Mouse (Mus musculus) megakaryocyte, adult 5-6 weeks (primary cell): ENCODE results near the gene Plekha3. TPM values are rescaled to one million over a fixed set of nuclear protein-coding genes. Genes with fewer than 3 reads are reported as not detected.

Experiments used
- ATAC-seq: 2 replicates; pipeline ENCODE4 v1.8.0; 2016; ENCODE audit warnings: mild to moderate bottlenecking, inconsistent platforms; ENCODE audit not compliant: poor library complexity, severe bottlenecking
- total RNA-seq, 2 experiments: library from RNA; stranded (forward) in 1 of 2; stranded (reverse) in 1 of 2; fragments of 153-499, 151-499 nt in 1 of 2; fragments of 221-1000, 200-1000 nt in 1 of 2; gene quantifications; 2 replicates each; pipeline versions ENCODE4 v1.2.3 to v1.2.4; 2015 to 2017

Plekha3 gene
- total RNA-seq (2015) (29.7 and 33.4 TPM in 2 replicates), total RNA-seq (2017) (16.3 and 20.3 TPM in 2 replicates)

DNA sequence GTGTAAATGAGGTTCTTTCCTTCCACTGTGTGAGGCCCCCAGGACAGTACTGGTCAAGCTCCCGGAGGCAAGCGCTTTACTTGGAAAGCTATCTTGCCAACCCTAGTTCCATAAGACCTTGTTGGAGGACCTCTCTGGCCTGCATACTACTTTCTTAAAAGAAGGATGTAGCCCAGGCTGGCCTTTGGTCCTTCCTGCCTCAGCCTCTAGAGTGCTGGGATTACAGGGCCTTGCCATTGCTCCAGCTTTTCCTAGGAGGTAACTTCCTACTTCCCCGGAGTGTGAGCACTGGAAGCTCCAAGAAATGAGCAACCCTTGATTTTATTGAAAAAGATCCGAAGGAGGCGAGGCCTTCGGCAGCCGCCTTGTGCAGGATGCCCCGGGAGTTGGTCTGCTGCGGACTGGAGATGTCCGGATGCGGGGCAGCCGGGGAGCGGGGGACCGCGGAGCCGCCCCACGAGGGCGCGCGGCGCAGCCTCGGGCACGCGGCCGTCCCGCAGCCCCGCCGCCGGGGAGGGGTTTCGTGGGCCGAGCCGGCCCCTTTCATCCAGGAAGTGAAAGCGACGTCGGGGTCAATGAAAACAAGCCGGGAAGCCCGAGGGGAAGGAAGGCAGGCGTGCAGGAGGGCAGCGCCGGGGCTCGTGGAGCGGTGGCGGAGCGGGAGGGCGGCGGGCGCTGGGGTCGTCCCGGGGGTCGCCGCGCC, at the start of gene Plekha3:
Gene Plekha3, plus strand, starts transcription at position 557 of the 703 bp plus-strand sequence.
- ATAC-seq = peak; percentile 71

DNA sequence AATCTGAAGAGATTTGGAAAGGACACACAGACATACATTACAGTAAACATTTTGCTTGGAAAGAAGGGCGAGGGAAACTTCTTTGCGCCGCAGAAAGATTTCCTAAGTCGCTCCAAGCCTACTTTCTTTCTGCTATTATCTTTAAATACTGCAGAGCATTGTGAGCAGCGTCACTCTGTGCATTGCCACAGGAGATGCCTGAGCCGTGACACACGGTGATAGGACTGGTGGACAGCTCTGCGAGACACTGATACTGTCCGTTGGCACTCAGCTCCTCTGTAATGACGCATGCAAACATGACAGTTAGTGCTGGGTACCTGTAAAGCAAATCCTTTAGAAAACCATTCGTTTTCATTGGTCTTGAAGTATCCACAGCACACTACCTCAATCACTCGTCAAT, 44.8 kb upstream of the Plekha3 start:
- ATAC-seq = no peak

DNA sequence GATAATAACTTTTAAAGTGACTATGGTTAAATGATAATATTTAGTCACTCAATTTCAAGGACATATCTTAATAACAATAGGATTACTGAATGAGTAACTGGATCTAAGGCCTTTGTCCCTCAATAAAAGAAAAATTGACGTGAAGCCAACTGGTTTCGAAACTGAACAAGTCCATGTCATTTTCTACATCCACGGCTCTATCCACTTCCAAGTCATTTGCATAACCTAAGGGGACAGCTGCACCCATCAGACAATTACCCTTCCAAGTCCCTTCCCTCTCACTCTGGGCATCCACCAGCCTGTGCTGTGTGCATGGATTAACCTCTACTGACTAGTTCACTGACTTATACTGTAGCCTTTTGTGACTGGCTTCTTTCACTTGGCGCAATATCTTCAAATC, 43.5 kb upstream of the Plekha3 start:
- no peak for ATAC-seq

DNA sequence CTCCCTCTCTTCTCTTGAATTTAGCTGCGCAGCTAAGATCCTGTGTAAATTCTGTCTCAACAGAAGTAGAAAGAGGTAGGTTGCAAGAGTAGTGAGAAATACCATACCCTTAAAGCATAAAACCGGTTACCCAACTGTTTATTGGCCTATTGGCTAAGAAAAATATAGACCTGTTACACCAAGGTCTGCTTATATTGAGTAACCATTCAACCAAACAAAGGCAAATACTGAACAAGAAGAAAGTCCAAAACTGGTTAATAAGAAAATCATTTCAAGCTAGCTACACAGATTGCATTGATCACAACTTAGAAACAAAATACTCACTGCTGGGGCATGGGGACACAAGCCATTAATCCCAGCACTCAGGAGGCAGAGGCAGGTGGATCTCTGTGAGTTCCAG, 35.4 kb upstream of the Plekha3 start:
- no peak for ATAC-seq

DNA sequence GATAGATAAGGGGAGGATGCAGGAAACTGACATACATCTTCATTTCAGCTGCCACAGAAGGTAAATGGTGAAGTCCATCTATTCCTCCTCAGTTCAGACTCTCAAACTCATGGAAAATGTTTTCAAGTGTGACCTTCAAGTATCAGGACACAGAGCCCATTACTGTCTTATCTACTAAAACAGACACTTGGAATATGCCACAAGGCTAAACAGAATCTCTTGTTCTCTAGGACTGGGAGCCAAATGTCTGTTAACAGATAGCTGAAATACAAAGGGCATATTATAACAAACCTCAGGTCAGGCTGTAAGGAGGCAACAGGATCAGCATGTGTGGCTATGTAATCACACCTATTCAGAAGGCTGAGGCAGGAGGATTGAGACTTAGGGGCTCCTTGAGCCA, 31.3 kb upstream of the Plekha3 start:
- ATAC-seq = no peak

DNA sequence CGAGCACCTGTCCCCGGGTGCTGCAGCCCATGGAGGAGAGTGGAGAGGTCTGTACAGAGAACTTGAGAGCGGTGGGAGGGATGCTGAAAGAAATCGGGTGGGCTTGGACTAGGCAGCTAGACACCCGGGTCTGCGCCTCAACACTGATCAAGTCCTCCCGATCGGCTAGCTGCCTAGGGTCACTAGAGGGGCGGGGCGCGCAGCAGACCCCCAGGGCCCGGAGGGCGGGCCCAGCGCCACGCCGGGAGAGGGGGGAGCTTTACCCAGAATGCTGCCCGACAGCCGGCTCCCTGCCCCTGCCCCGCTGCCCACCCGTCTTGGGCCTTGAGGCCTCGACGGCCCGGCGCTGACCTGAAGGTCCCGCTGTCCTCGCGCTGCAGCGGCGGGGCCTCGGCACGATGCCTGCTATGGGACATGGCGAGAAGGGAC, 27.6 kb upstream of the Plekha3 start:
- ATAC-seq = peak; percentile 9; the same call in 1 of the 2 replicates

DNA sequence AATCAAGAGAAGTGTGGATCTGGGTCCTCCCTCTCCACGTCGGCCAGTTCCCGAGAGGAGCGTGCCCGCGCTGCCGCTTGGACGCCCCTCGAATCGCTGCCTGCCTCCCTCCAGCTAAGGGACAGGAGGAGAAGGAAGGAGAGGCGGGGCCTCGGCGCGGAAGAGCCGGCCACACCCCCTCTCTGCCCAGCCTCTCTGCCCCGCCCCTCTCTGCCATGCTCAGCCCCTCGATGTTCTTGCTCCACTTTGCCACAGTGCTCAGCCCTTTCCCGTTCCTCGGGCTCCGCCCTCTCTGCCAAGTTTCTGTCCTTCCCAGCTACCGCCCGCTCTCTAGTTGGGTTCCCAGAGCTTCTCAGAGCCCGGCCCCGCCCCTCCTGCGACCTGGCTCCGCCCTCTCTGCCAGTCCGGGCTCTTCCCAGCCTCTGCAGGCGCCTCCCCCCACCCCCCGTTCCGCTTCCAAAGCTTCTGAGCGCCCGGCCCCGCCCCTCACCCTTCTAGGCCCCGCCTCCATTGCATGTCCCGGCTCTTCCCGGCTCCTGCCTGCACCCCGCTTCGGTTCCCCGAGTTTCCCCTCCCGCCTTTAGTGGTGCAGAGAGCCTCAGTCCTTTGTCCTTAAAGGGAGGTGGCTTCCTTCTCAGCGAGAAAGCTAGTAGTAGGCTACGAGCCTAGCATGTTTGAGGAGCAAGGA, 27.1 kb upstream of the Plekha3 start, which contains the start of the genes Prkra and Pjvk:
Gene Prkra, minus strand, starts transcription at position 133 of the 688 bp plus-strand sequence.
Gene Pjvk, plus strand, starts transcription at position 594 of the 688 bp plus-strand sequence.
- ATAC-seq = peak; percentile 92

DNA sequence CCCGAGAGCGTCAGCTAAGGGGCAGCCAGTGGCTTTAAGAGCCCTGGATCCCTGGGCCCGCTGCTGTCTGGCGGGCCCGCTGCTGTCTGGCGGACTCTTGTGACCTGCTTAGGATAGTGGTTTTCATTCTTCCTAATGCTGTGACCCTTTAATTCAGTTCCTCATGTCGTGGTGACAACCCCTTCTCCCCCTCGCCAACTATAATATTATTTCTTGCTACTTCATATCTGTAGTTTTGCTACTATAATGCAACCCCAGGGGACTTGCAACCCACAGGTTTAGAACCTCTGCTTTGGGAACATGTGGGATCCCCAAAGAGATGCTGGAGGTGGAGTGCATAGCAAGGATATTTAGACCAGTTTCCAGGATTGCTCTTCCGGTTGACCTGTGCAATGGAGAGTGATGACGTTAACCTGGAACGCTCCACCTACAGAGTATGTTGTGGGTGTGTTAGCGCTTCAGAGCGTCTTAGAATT, 26.4 kb upstream of the Plekha3 start:
- no peak for ATAC-seq

DNA sequence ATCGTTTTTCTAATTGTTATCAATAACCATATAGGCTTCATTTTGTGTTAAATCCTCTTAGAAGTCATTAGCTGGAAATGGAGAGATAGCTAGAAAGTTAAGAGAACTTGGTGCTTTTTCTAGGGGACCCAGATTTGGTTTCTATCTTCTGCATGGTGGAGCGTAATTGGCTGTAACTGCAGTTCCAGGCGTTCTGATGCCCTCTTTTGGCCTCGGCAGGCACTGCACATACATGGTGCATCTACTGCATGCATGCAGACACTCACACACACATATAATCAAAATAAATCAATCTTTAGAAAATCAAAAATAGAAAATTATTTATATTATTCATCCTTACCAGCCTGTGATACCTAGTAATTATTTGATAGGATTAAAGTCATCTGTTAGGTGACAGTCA, 22.0 kb upstream of the Plekha3 start:
- no peak for ATAC-seq

DNA sequence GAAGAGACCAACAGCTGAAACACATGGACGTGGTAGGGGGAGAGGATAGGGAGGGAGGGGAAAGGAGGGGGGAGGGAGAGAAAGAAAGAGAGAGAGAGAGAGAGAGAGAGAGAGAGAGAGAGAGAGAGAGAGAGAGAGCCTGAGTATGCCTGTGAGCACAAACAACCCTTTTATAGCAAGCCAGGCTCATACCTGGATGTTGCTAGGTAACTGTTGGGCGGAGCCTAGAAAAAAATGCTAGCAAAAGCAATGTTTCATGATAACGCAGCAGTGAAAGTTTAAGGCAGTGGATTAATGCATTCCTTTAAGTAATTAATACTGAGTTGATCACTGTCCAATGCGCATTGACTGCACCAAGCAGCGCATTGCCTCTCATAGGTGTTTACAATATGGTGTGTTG, 20.4 kb upstream of the Plekha3 start:
- ATAC-seq = no peak

DNA sequence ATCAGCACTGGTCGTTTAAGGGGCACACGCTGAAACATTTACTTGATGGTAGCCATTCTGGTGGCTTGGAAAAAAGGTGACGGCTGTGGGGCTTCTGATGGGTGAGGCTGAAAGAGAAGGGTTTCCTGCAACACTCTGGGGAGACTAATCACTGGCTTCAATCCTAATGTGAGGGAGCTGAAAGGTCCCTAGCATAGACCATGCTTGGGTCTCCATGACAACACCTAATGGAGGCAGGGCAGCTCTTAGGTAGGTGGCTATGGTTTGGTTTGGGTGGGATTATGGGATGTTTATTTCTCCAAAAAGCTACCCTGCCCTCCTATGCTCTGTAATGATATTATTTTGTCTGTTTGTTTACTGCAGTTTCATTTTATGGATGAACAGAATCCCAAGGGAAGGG, 19.6 kb upstream of the Plekha3 start:
- no peak for ATAC-seq

DNA sequence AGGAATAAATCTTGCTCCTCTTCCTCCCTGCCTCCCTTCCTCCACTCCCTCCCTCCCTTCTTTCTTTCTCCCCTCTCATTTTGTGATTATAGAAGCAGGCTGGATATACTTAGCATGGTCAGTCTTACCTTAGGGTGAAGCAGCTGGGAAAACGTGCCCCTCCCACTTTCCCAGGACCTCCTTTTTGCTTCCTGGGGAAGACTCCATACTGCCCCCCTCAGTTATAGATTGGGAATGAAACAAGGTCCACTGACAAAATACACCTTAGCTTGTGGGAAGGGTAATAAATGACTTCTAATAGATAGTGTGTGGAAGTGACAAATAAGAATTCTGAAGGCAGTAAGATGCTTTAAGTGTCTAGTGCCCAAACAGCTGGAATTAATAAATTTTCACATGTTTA, 19.1 kb upstream of the Plekha3 start:
- no peak for ATAC-seq

DNA sequence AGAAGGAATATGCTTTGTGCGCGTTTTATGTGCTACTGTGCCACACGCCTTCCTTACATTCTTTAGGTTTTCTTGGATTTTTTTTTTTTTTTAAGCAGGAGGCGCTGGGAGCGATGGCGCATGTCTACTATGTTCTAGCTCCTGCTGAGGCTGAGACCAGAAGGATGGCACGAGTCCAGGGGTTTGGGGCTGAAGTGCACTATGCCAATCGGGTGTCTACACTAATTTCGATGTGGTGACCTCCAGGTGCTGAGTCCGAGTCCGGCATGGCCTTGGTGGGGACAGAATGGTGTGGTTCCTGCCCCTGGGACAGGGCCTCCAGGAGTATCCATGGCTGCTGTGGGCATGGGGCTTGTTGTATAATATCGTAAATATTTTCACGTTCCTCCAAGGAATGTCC, 16.5 kb upstream of the Plekha3 start:
- ATAC-seq = no peak

DNA sequence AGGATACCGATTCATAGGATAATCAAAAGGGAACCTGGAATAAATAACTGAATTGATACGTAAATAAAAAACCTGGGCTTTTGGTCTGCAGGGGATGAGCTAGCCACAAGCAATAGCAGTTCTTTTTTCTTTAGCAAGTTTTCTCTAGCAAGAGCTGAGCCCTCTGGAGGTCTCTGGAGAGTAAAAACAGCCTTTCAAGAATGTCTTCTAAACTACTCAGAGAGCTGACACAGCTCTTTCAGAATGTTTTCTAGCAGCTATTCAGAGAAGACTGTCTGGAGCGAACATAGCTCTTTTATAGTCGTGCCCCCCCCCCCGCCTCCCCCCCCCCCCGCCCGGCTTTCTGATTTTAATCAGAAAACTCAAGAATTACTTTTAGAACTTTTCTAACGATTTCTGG, 15.7 kb upstream of the Plekha3 start:
- no peak for ATAC-seq

DNA sequence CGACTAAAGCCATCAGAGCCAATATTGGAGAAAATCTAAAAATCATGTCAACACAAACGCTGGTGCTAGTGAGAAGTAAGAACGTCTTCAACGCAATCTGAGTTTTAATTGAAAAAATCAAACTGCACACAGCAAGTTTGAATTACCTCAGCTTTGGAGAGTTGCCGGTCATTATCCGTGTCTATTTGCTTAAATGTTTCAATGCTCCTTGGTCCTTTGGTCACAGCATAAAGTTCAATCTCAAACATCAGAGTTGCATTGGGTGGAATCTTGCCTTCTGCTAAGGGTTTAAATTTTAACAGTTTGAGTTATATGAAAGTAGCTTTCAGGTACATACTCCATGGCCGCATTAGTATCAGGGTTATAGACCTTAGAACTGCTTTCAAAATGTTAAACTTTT, 9.6 kb upstream of the Plekha3 start:
- no peak for ATAC-seq

DNA sequence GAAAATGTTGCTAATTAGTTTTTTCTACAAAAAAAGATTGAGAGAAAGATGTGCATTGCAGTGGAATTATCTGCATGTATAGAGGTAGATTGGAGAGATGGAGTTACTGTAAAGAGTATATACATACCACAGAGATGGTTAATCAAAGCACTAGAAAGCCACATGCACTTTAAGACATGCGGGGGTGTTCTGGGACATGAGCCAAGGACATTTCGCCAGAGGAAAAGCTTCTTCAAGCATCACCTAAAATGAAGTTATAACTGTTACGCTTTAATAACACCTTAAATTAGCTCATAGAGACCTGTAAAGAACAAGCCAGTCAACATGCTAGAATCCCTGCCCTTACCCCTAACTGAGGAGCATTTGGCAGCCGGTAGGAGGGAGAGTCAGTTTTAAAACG, 7.9 kb upstream of the Plekha3 start:
- no peak for ATAC-seq

DNA sequence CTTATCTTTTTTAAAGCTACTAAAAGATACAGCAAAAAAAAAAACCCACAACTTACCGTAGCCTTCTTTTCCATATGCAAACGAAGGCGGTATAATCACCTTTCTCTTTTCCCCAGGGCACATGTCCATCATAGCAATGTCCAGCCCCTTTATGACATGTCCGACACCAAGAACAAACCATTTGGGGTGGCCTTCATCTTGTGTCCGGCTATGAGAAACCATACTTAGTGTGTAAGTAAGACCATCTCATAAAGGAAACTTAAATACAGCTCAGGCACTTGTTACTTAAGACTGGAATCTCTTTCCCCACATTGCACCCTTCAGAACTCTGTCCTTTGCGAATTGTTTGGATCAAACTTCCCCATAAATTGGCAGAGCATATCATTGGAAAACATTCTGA, 3.4 kb upstream of the Plekha3 start:
- no peak for ATAC-seq

DNA sequence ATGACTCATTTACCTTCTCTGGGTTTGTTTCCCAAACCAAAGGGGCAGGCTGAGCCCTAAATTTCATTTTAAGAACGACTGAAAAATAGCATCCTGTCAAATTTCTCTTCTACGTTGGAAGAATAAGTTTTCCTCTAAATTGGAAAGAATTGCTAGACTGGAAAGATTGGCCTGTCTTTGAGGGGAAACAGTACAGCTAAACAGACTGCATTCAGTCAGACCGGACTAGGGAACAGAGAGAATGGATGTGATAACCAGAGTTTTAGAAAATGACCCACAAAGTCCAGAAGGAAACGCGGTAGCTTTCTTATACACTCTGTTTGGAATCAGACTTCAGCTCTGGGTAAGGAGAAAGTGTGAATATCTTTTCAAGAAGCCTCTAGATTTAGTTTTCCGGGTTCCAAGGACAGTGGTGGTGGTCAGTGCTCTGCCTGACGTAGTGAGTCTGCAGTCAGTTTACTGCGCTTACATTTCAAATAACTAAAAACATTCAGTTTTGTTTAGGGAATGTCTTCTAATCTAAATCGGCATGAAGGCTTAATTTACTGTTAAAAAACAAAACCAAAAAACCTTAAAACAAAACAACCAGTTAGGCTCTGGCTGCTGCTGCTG, 2.8 kb upstream of the Plekha3 start:
- no peak for ATAC-seq

DNA sequence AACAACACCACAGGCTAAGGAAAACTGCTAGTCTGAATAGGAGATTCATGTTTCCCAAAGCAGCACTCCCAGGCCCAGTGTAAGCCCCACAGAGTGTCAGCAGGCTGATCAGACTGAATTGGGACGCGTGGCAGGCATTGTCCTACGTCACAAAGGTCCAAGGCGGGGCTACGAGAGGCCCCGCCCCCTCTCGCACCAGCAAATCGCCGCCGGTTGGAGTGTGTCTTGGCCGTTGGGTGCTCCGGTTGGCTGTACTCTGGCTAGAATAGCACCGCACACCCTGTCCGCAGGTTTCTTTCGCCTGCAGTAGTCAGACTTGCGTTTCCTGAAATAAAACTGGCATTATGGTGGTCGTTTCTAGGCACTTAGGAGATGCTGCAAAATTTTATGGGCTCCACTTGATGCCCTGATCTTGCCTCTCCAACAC, 2.1 kb upstream of the Plekha3 start, which contains the start of gene Fkbp7:
Gene Fkbp7, minus strand, starts transcription at position 151 of the 427 bp plus-strand sequence.
- peak; percentile 80 for ATAC-seq

DNA sequence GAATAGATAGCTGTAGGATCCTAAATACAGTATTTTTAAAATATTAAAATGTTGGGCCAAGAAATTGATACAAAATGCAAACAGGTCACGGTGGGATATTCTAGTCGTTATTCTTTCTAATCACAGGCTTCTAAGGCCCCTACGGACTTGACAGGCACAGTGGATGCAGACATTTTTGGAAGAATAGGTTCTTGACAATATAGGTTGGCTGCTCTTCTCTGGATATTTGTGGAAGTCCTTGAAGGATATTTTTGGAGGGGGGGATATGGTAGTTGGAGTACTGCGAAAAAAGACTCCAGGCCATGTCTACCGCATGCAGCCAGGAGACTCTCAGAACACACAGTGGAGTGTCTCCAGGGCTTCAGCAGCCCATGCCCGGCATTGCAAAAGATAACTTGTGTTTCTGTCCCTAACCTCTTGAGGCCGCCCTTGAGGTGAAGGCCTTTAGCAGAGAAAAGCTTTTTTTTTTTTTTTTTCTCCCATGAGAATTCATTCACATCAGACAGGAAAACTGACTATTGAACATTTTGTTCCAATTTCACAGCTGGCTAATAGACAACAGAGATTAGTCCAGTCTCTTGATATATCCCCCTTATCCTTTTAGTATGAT, 1.5 kb upstream of the Plekha3 start:
- peak; percentile 50 for ATAC-seq

DNA sequence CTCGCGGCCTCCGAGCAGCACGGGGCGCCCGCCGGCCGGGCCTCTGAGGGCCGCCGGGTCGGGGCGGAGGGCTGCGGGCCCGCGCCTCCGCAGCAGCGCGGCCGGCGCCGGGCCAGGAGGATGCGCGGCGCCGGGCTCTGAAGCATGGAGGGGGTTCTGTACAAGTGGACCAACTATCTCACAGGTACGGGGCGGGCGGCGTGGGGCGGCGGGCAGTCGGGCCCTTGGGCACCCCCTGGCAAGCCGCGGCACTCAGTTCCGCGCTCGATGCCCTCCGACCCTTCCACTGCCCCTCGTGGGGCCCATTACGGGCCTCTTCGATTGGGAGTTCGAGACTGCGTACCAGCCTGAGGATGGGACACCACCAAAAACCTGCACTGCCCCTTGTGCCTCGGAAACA, 370 bp downstream of the Plekha3 start:
- no peak for ATAC-seq
